ENCODE assay signal across 9 mouse cellular contexts in genomic region chr1:168391617-168392499, GRCm38 (mm10). TPM values are rescaled to one million over a fixed set of nuclear protein-coding genes. Genes with fewer than 3 reads are reported as not detected.
DNase-seq lines count a peak whose midpoint lies in the region; ATAC-seq lines count a peak whose summit lies in the region.
"Had no signal": no experiment of that assay in that cellular context is flagged by ENCODE, and none has a peak within 500 bp of the region (broad histone marks: within the 10 kb centered on the region; RNA-seq: fewer than 3 reads in every experiment).

No protein-coding gene starts in this region.

- peak overlapping the region; percentile 31 for H3K4me3 ChIP-seq in forebrain, embryonic 10.5 days
- peak overlapping the region; percentile 18 for H3K4me3 ChIP-seq in limb, embryonic 15.5 days

- 26% methylated on average over 20 of the region's 20 CpGs for WGBS in forebrain, embryonic 10.5 days
- 7% methylated on average over 20 of the region's 20 CpGs for WGBS in limb, embryonic 15.5 days

- DNase-seq in layer of hippocampus, postnatal 10 days (ENCODE audit: low spot score in 2 of 2), result peak; percentile 48 to 61
- DNase-seq in layer of hippocampus, adult 9-10 months (ENCODE audit: low spot score), result no peak
- DNase-seq in adrenal gland, postnatal 14 days, result peak; percentile 70
- peak; percentile 65 for DNase-seq in forebrain, embryonic 10.5 days (ENCODE audit: extremely low spot score, low spot score)
- DNase-seq in hindlimb bud, embryonic 11.5 days (ENCODE audit: extremely low spot score, low read depth, low spot score), result peak; percentile 81
- no peak for DNase-seq in B cell, adult 2 months
- no peak for DNase-seq in thymus, postnatal 10 days (ENCODE audit: low spot score in 2 of 2)

- H3K4me1 ChIP-seq in forebrain, embryonic 10.5 days, result peaks cover 91% of the 10 kb centered on the region
- peaks cover 21% of the 10 kb centered on the region for H3K4me1 ChIP-seq in limb, embryonic 15.5 days

- H3K27ac ChIP-seq in forebrain, embryonic 10.5 days, result peak overlapping the region; percentile 85
- H3K27ac ChIP-seq in limb, embryonic 15.5 days, result peak overlapping the region; percentile 75
- H3K27ac ChIP-seq: liver, embryonic 14.5 days had no signal

- 0 out of 2 replicates have a peak, but pooled peaks have one; percentile 26 for ATAC-seq in limb, embryonic 15.5 days (ENCODE audit: insufficient number of reproducible peaks, low FRiP score, low TSS enrichment, low read depth)

- no peaks in the 10 kb centered on the region for H3K27me3 ChIP-seq in forebrain, embryonic 10.5 days (ENCODE audit: poor library complexity, severe bottlenecking)
- H3K27me3 ChIP-seq in limb, embryonic 15.5 days, result no peaks in the 10 kb centered on the region

- no peak overlapping the region for H3K9ac ChIP-seq in limb, embryonic 15.5 days
- H3K9ac ChIP-seq: liver, embryonic 14.5 days had no signal

- H3K9me3 ChIP-seq in forebrain, embryonic 10.5 days, result no peaks in the 10 kb centered on the region
- H3K9me3 ChIP-seq in limb, embryonic 15.5 days, result no peaks in the 10 kb centered on the region

- peaks cover 55% of the 10 kb centered on the region for H3K36me3 ChIP-seq in forebrain, embryonic 10.5 days (replicated peaks)
- no peaks in the 10 kb centered on the region for H3K36me3 ChIP-seq in limb, embryonic 15.5 days

- H3K4me2 ChIP-seq in limb, embryonic 15.5 days, result peak overlapping the region; percentile 40

RNA-seq across cellular contexts. Expression of gene Pbx1, which starts 40.2 kb away (rescaled TPM):
- total RNA-seq in layer of hippocampus, postnatal 10 days (2021), result 100 to 1,000 TPM; 126 to 143 TPM
- 163 and 168 TPM in 2 replicates for total RNA-seq in adrenal gland, postnatal 14 days (2021)
- 38.2 and 38.8 TPM in 2 replicates for polyA plus RNA-seq in forebrain, embryonic 10.5 days (2016; fragmentation: Nextera tagmentation; extraction: Ambion mirVana)
- polyA plus RNA-seq in limb, embryonic 15.5 days (2015; fragmentation: Nextera tagmentation; extraction: Ambion mirVana), result 18.6 and 25.5 TPM in 2 replicates

Comparison
In these comparisons a context has a peak if more than half of its experiments do, and no peak if none do; other contexts are left out.
1. DNase-seq: peak in layer of hippocampus, postnatal 10 days (2 of 2), adrenal gland, postnatal 14 days (single experiment), forebrain, embryonic 10.5 days (single experiment) and hindlimb bud, embryonic 11.5 days (single experiment); none in layer of hippocampus, adult 9-10 months (single experiment), B cell, adult 2 months (0 of 2) and thymus, postnatal 10 days (0 of 2).